Mouse (Mus musculus) spleen, adult 2 months (tissue): ENCODE results near the gene Homer2.

Source experiments
- CTCF ChIP-seq: fragments of 200-500 bp; IDR thresholded peaks from 2 replicates; pipeline ENCODE4 v1.5.1; 2011; ENCODE audit warnings: mild to moderate bottlenecking, inconsistent platforms; ENCODE audit not compliant: insufficient read depth, insufficient read length, insufficient replicate concordance; ENCODE audit errors: extremely low read depth
- POLR2A ChIP-seq: fragments of 200-500 bp; IDR thresholded peaks from 2 replicates; pipeline ENCODE4 v1.6.1; 2011; ENCODE audit warnings: low read depth, low read length, inconsistent platforms

- no peak for TF ChIP-seq POLR2A
- TF ChIP-seq CTCF, result no peak
These were observed 55.0 kb downstream of the Homer2 start for GRCm38 (mm10) chr7:81652296-81652695.
